Mouse (Mus musculus) small intestine, adult 2 months (tissue): ENCODE results near the gene Spry2. TPM values are rescaled to one million over a fixed set of nuclear protein-coding genes. Genes with fewer than 3 reads are reported as not detected.
A peak's percentile ranks its signal among the peaks of the same experiment; 100 is the strongest.

ENCODE experiments used
- H3K27ac ChIP-seq: fragments of 200-500 bp; 2 replicates; pipeline ENCODE4 v1.5.1; 2012; ENCODE audit warnings: low read depth, low read length, control low read depth, inconsistent platforms; ENCODE audit not compliant: insufficient read depth
- H3K27me3 ChIP-seq: fragments of 200-500 bp; 2 replicates; pipeline ENCODE4 v1.6.1; 2012; ENCODE audit warnings: mild to moderate bottlenecking, moderate library complexity, low read length, inconsistent platforms; ENCODE audit not compliant: control insufficient read depth, insufficient read depth
- H3K36me3 ChIP-seq: fragments of 200-500 bp; 2 replicates; pipeline ENCODE4 v1.6.1; 2012; ENCODE audit warnings: mild to moderate bottlenecking, low read length, control low read depth, inconsistent platforms; ENCODE audit not compliant: control insufficient read depth, insufficient read depth
- H3K4me1 ChIP-seq: fragments of 200-500 bp; 2 replicates; pipeline ENCODE4 v1.6.1; 2012; ENCODE audit warnings: low read length, inconsistent platforms, mixed read lengths; ENCODE audit not compliant: control insufficient read depth, insufficient read depth, insufficient read length
- H3K4me3 ChIP-seq: fragments of 200-500 bp; 2 replicates; pipeline ENCODE4 v1.5.1; 2012; ENCODE audit warnings: low read depth, mild to moderate bottlenecking, control low read depth, inconsistent platforms, low read length, moderate library complexity
- CTCF ChIP-seq: fragments of 200-500 bp; IDR thresholded peaks from 2 replicates; pipeline ENCODE4 v1.5.1; 2012; ENCODE audit warnings: low read depth, mild to moderate bottlenecking, control low read depth, inconsistent platforms, low read length, moderate library complexity, mixed read lengths; ENCODE audit not compliant: insufficient replicate concordance, insufficient read length; ENCODE audit errors: extremely low read depth
- POLR2A ChIP-seq: fragments of 200-500 bp; IDR thresholded peaks from 2 replicates; pipeline ENCODE4 v1.6.1; 2012; ENCODE audit warnings: low read depth, mild to moderate bottlenecking, control low read depth, inconsistent platforms, low read length, moderate library complexity
- WGBS: fragments of 180-500 bp; shearing (Covaris S2); methylation state at CpG from one replicate; pipeline ENCODE4 v1.1.7; 2018; 5-methylcytosine and 5-hydroxymethylcytosine counted together
- polyA plus RNA-seq: library from polyadenylated mRNA; depleted of rRNA; stranded (reverse); fragments of >200 nt; gene quantifications from 2 replicates; pipeline ENCODE4 v1.2.3, GENCODE M21; 2012; rRNA removed

Spry2 gene
- polyA plus RNA-seq: 5.6 and 11.6 TPM in 2 replicates

DNA sequence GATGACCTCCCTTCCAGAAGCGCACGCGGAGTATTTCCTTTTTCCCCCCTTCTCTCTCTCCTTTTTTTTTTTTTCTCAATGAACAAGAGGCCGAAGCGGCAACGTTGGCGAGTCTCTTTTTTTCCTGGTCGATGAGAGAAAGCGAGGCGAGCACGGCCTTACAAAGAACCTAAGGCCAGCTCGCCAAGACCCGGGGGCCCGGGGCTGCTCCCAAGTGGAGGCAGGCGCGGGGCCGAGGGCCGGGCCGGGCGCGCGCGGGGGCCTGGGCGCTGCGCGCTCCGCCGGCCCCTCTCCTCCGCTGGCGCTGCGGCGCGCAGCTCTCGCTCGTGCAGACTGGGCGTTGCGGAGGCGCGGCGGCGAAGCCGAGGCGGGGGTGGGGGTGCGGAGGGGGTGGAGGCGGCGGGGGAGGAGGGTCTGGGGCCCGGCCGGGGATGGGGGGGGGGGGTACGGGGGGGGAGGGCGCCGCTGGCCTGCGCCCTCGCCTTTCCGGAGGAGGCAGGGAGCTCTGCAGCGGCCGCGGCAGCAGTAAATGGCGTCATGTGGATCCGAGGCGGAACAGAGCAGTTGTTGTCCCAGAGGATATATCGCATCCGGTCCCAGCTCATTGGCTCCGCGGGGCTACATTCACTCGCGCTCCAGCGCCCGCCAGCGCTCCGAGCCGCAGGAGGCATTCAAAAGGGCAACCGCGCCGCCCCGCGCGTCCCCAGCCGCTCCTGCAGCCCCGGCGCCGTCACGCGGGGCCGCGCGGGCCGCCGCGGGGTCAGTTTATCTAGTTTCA is at the start of gene Spry2:
Spry2 (minus strand) TSS at position 29 of the 778 bp plus-strand sequence.
- Histone ChIP-seq H3K27ac (peak within 1 kb of the TSS; percentile 93), H3K4me3 (peak within 1 kb of the TSS; percentile 99), H3K4me1 (peaks cover 2% of the 10 kb centered on the region), H3K36me3 (peaks cover 12% of the 10 kb centered on the region; the same call in 1 of the 2 replicates), H3K27me3 (no peaks in the 10 kb centered on the region)
- under 1% methylated on average over 83 of the region's 89 CpGs for WGBS
- TF ChIP-seq CTCF: no peak
- peak; percentile 69 for TF ChIP-seq POLR2A

DNA sequence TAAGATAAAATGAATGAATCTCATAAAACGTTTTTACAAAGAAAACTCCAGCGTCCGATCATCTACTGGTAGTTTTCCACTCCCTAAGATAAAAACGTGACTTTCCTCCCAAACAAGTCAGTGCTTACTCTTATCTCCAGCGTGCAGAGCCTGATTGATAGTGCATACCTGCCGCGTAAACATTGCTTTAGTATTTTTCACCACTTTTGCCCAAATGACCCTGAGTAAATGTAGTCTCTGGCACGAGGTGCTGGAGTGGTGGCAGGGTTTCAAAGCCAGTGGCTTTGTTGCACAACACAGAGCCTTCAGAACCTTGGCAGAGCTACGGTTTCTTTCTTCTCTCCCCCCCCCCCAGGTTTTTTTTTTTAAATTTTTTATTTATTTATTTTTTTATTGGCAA is 44.7 kb upstream of the Spry2 start:
- TF ChIP-seq POLR2A (no peak), CTCF (no peak)
- 15% methylated on average over 9 of the region's 9 CpGs for WGBS
- H3K36me3 ChIP-seq: no peaks in the 10 kb centered on the region
- H3K27ac ChIP-seq: no peak overlapping the region
- no peaks in the 10 kb centered on the region for H3K27me3 ChIP-seq
- no peak overlapping the region for H3K4me3 ChIP-seq
- H3K4me1 ChIP-seq: no peaks in the 10 kb centered on the region

DNA sequence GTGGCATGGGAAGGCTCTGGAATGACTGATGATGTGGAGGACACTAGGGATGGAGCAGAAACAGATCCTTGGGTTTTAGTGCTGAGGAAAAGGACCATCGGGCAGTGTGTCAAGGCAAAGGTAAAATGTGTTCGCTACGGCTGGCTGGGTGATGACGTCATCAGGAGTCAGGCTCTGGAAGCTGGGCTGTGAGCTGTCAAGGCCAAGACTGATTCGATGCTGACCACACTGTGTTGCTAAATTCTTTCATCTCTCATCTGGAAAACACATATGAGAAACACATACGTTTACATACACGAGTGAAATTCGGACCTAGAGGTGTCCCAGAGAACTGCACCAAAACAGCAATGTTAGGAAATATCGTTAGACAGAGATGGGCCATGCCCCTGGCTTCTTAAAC is 30.1 kb upstream of the Spry2 start:
- Histone ChIP-seq H3K27ac (no peak overlapping the region), H3K4me1 (no peaks in the 10 kb centered on the region), H3K27me3 (no peaks in the 10 kb centered on the region), H3K36me3 (no peaks in the 10 kb centered on the region), H3K4me3 (no peak overlapping the region)
- TF ChIP-seq POLR2A (no peak), CTCF (no peak)
- 82% methylated on average over 9 of the region's 9 CpGs for WGBS

DNA sequence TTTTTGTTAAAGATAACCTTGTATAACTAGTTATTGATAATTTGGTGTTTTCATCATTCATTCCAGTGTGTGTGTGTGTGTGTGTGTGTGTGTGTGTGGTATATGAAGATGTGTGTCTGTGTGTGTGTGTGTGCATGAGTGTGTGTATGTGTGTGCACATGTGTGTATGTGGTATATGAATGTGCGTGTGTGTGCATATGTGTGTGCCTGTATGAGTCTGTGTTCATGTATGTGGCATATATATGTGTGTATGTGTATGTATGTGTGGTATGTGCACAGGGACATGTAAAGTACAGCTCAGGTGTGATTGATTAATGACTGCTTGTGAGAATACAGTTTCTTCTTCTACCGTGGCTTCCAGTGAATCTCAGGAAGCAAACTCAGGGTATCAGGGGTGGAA is 28.7 kb upstream of the Spry2 start:
- Histone ChIP-seq H3K27me3 (no peaks in the 10 kb centered on the region), H3K27ac (no peak overlapping the region), H3K4me1 (no peaks in the 10 kb centered on the region), H3K4me3 (no peak overlapping the region), H3K36me3 (no peaks in the 10 kb centered on the region)
- TF ChIP-seq CTCF (no peak), POLR2A (no peak)
- WGBS: 78% methylated on average over 2 of the region's 2 CpGs

DNA sequence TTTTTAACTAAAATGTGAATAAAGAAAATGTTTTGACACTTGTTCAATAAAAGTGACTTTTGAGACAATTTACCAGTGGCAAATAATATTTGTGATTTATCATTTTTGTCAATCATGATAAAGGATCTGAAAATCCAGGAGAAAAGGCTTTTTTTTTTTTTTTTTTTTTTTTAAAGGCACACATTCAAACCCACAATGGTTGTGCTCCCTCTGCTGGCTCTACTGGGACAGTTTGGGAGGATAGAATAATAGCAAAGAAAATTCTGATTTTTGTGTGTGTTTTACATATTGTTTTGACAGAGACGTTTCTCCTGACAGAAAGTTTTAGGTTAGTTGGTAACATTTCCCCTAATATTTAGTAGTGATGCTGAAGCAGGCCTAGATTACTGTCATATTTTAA is 28.1 kb upstream of the Spry2 start:
- no peaks in the 10 kb centered on the region for H3K36me3 ChIP-seq
- H3K4me3 ChIP-seq: no peak overlapping the region
- no peaks in the 10 kb centered on the region for H3K27me3 ChIP-seq
- TF ChIP-seq POLR2A: no peak
- TF ChIP-seq CTCF: no peak
- H3K4me1 ChIP-seq: no peaks in the 10 kb centered on the region
- WGBS: 31% methylated on average over 1 of the region's 1 CpGs
- H3K27ac ChIP-seq: no peak overlapping the region

DNA sequence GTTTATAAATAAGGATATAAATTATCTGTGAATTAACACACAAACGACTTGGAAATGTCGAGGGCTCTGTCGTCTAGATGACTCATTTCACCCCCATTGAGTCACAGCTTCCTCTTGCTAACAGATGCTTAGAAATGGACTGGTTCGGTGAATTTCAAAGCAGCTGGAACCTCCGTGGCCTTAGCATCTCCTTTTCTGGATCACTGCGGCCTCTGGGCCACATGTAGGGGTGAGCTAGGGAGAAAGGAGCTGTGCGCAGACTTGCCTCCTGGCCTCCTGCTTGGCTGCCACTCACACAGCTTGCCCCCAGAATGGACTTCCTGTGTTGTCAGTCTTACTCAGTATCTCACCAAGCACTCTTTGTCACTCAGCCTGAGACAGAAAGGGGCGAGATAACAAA is 26.3 kb upstream of the Spry2 start:
- no peaks in the 10 kb centered on the region for H3K27me3 ChIP-seq

DNA sequence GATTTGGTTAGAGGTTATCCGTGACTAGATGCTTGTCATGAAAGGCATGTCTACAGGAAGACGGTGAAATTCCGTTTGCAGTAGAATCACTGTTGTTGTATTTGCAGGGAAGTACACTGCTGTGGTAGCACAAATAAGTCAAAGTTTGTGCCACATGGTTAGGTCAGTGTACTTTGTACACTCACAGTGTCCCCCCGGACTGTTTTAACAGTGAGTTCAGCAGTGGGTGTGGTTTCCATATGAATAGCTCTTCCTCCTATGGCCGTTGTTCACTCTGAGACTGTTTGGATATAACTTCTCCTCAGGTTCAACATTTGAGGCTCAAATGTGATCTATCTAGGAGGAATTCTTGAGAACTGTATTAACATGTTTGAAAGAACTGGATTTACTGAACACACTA is 25.8 kb upstream of the Spry2 start:
- TF ChIP-seq CTCF (no peak), POLR2A (no peak)
- 31% methylated on average over 5 of the region's 5 CpGs for WGBS
- Histone ChIP-seq H3K27me3 (no peaks in the 10 kb centered on the region), H3K4me3 (no peak overlapping the region), H3K4me1 (no peaks in the 10 kb centered on the region), H3K36me3 (no peaks in the 10 kb centered on the region), H3K27ac (no peak overlapping the region)

More for the DNA sequence above, 26.3 kb upstream of the Spry2 start:
- Histone ChIP-seq H3K4me3 (no peak overlapping the region), H3K36me3 (no peaks in the 10 kb centered on the region), H3K4me1 (no peaks in the 10 kb centered on the region), H3K27ac (no peak overlapping the region)
- 32% methylated on average over 8 of the region's 8 CpGs for WGBS
- no peak for TF ChIP-seq CTCF
- no peak for TF ChIP-seq POLR2A
